Comparison of ENCODE assay signal across 8 mouse cellular contexts in genomic region chr13:53356105-53356996, GRCm38 (mm10). TPM values are rescaled to one million over a fixed set of nuclear protein-coding genes. Genes with fewer than 3 reads are reported as not detected.
DNase-seq lines count a peak whose midpoint lies in the region; ATAC-seq and TF ChIP-seq lines count a peak whose summit lies in the region.

No protein-coding gene starts in this region.

- no peak overlapping the region for H3K4me3 ChIP-seq in kidney, embryonic 15.5 days (replicated peaks)
- no peak overlapping the region for H3K4me3 ChIP-seq in hindbrain, embryonic 14.5 days (replicated peaks; ENCODE audit: low read length)
- H3K4me3 ChIP-seq in stomach, embryonic 16.5 days (replicated peaks; ENCODE audit: low read length): no peak overlapping the region

- no peak overlapping the region for H3K4me2 ChIP-seq in kidney, embryonic 15.5 days
- no peak overlapping the region for H3K4me2 ChIP-seq in hindbrain, embryonic 14.5 days (replicated peaks)
- H3K4me2 ChIP-seq in stomach, embryonic 16.5 days (ENCODE audit: low read depth, low read length): no peak overlapping the region

- no peaks in the 10 kb centered on the region for H3K27me3 ChIP-seq in kidney, embryonic 15.5 days
- no peaks in the 10 kb centered on the region for H3K27me3 ChIP-seq in hindbrain, embryonic 14.5 days (ENCODE audit: control insufficient read depth, insufficient read depth, low read length)
- no peaks in the 10 kb centered on the region for H3K27me3 ChIP-seq in stomach, embryonic 16.5 days (ENCODE audit: control insufficient read depth, insufficient read depth, low read length)

- no peaks in the 10 kb centered on the region for H3K9me3 ChIP-seq in kidney, embryonic 15.5 days (replicated peaks)
- H3K9me3 ChIP-seq in hindbrain, embryonic 14.5 days (ENCODE audit: control insufficient read depth, low read length): no peaks in the 10 kb centered on the region
- H3K9me3 ChIP-seq in stomach, embryonic 16.5 days (replicated peaks; ENCODE audit: control insufficient read depth, low read length): no peaks in the 10 kb centered on the region

- H3K4me1 ChIP-seq in kidney, embryonic 15.5 days: no peaks in the 10 kb centered on the region
- H3K4me1 ChIP-seq in hindbrain, embryonic 14.5 days (replicated peaks; ENCODE audit: control insufficient read depth, insufficient read depth, low read length): no peaks in the 10 kb centered on the region
- no peaks in the 10 kb centered on the region for H3K4me1 ChIP-seq in stomach, embryonic 16.5 days (ENCODE audit: control insufficient read depth, insufficient read depth, low read length)

- no peak overlapping the region for H3K9ac ChIP-seq in kidney, embryonic 15.5 days
- no peak overlapping the region for H3K9ac ChIP-seq in hindbrain, embryonic 14.5 days
- H3K9ac ChIP-seq in stomach, embryonic 16.5 days (ENCODE audit: low read length): no peak overlapping the region

- H3K27ac ChIP-seq in kidney, embryonic 15.5 days: no peak overlapping the region
- H3K27ac ChIP-seq in hindbrain, embryonic 14.5 days: no peak overlapping the region
- no peak overlapping the region for H3K27ac ChIP-seq in stomach, embryonic 16.5 days (ENCODE audit: low read length)

- no peak for TF ChIP-seq POLR2A in brain, embryonic 14.5 days (IDR thresholded peaks at IDR 0.05; ENCODE audit: borderline replicate concordance, extremely low read depth, insufficient read depth, insufficient read length, poor library complexity, severe bottlenecking)

- H3K36me3 ChIP-seq in kidney, embryonic 15.5 days: peaks cover 89% of the 10 kb centered on the region
- peaks cover 90% of the 10 kb centered on the region for H3K36me3 ChIP-seq in hindbrain, embryonic 14.5 days (replicated peaks; ENCODE audit: control insufficient read depth, insufficient read depth)
- H3K36me3 ChIP-seq in stomach, embryonic 16.5 days (ENCODE audit: control insufficient read depth, insufficient read depth, low read length): 0 out of 2 replicates have a peak, but pooled peaks cover 7% of the 10 kb centered on the region

- TF ChIP-seq CTCF in brain, embryonic 14.5 days (IDR thresholded peaks at IDR 0.05; ENCODE audit: borderline replicate concordance, extremely low read depth, insufficient read depth, insufficient read length): peak; percentile 80; the same call in 1 of the 2 replicates

- 56% methylated on average over 8 of the region's 8 CpGs for WGBS in kidney, embryonic 15.5 days
- WGBS in hindbrain, embryonic 14.5 days: 62% methylated on average over 8 of the region's 8 CpGs
- WGBS in stomach, embryonic 16.5 days: 64% methylated on average over 8 of the region's 8 CpGs

- peak; percentile 25 for DNase-seq in kidney, adult 11 months
- peak; percentile 89 for DNase-seq in brain, embryonic 14.5 days (ENCODE audit: low read depth)
- DNase-seq in hindbrain, embryonic 14.5 days (ENCODE audit: low spot score): peak; percentile 92
- DNase-seq in layer of hippocampus, postnatal 14 days (ENCODE audit: low spot score in 2 of 2): peak; percentile 50 to 81
- DNase-seq in mesoderm, embryonic 11.5 days (ENCODE audit: low read depth, low spot score): peak; percentile 81

- ATAC-seq in kidney, embryonic 15.5 days (replicated peaks; ENCODE audit: low FRiP score): no peak; the same call in 1 of the 2 replicates
- 0 out of 2 replicates have a peak, but pooled peaks have one; percentile 39 for ATAC-seq in erythroid progenitor cell, adult 5-6 weeks (replicated peaks; ENCODE audit: low FRiP score, poor library complexity, severe bottlenecking)
- peak; percentile 31; the same call in 1 of the 2 replicates for ATAC-seq in hindbrain, embryonic 14.5 days (ENCODE audit: low FRiP score)
- peak; percentile 64; the same call in 1 of the 2 replicates for ATAC-seq in stomach, embryonic 16.5 days (ENCODE audit: insufficient read depth, low FRiP score)

RNA-seq across cellular contexts. Expression of gene Sptlc1, which starts 20.8 kb away (rescaled TPM):
- polyA plus RNA-seq in kidney, embryonic 15.5 days (2015; fragmentation: Nextera tagmentation; extraction: Ambion mirVana): 37.5 and 37.9 TPM in 2 replicates
- polyA plus RNA-seq in brain, embryonic 14.5 days (2012; rRNA removed): 24.1 and 26.7 TPM in 2 replicates
- total RNA-seq in erythroid progenitor cell, adult 5-6 weeks (2015; ENCODE audit: low replicate concordance): 4.7 and 12.6 TPM in 2 replicates
- 10.0 and 13.6 TPM in 2 replicates for total RNA-seq in erythroid progenitor cell, adult 5-6 weeks (2017; ENCODE audit: low replicate concordance)
- polyA plus RNA-seq in hindbrain, embryonic 14.5 days (2014; fragmentation: Nextera tagmentation; extraction: Ambion mirVana): 28.4 and 29.3 TPM in 2 replicates
- 10 to 100 TPM; 30.4 to 32.8 TPM for total RNA-seq in layer of hippocampus, postnatal 14 days (2021)
- 44.3 and 44.6 TPM in 2 replicates for polyA plus RNA-seq in stomach, embryonic 16.5 days (2015; fragmentation: Nextera tagmentation; extraction: Ambion mirVana)

Comparison
In these comparisons a context has a peak if more than half of its experiments do, and no peak if none do; other contexts are left out.
1. DNase-seq: peak in every context shown above with its lines; median percentile 92 in hindbrain, embryonic 14.5 days; 89 in brain, embryonic 14.5 days; 81 in mesoderm, embryonic 11.5 days; 66 in layer of hippocampus, postnatal 14 days; 25 in kidney, adult 11 months.